Mouse (Mus musculus) forelimb bud, embryonic 11.5 days (tissue): ENCODE data around the gene Trpc1.

ENCODE experiments used
- DNase-seq: peaks from one replicate; pipeline ENCODE4 v3.0.0-alpha.2; 2012; ENCODE audit warnings: low read depth, low spot score

The Trpc1 gene

GRCm38 (mm10) chr9:95696581-95696980 lies 53.6 kb downstream of the Trpc1 start:
- no peak for DNase-seq

- no peak for DNase-seq
These were observed 55.2 kb downstream of the Trpc1 start for GRCm38 (mm10) chr9:95695023-95695422.

GRCm38 (mm10) chr9:95694526-95694925 lies 55.6 kb downstream of the Trpc1 start:
- no peak for DNase-seq

GRCm38 (mm10) chr9:95693528-95694100 lies 56.6 kb downstream of the Trpc1 start:
- no peak for DNase-seq

GRCm38 (mm10) chr9:95692823-95693222 lies 57.4 kb downstream of the Trpc1 start:
- DNase-seq: peak; percentile 63

- no peak for DNase-seq
These were observed 62.1 kb downstream of the Trpc1 start for GRCm38 (mm10) chr9:95688064-95688463.

- DNase-seq: no peak
These were observed 64.3 kb downstream of the Trpc1 start for GRCm38 (mm10) chr9:95685660-95686440.

GRCm38 (mm10) chr9:95680691-95681090 lies 69.5 kb downstream of the Trpc1 start:
- no peak for DNase-seq

- DNase-seq: no peak
These were observed 70.2 kb downstream of the Trpc1 start for GRCm38 (mm10) chr9:95679966-95680365.

GRCm38 (mm10) chr9:95676021-95676420 lies 74.2 kb downstream of the Trpc1 start:
- DNase-seq: no peak

- no peak for DNase-seq
These were observed 75.0 kb downstream of the Trpc1 start for GRCm38 (mm10) chr9:95675064-95675699.

GRCm38 (mm10) chr9:95672760-95673159 lies 77.4 kb downstream of the Trpc1 start:
- no peak for DNase-seq

GRCm38 (mm10) chr9:95672331-95672730 lies 77.8 kb downstream of the Trpc1 start:
- DNase-seq: no peak

GRCm38 (mm10) chr9:95668306-95668705 lies 81.9 kb downstream of the Trpc1 start:
- DNase-seq: no peak

- no peak for DNase-seq
These were observed 82.3 kb downstream of the Trpc1 start for GRCm38 (mm10) chr9:95667836-95668235.

- DNase-seq: no peak
These were observed 84.3 kb downstream of the Trpc1 start for GRCm38 (mm10) chr9:95665835-95666234.

GRCm38 (mm10) chr9:95664290-95664989 lies 85.7 kb downstream of the Trpc1 start:
- no peak for DNase-seq

- DNase-seq: no peak
These were observed 92.2 kb downstream of the Trpc1 start for GRCm38 (mm10) chr9:95657941-95658340.
